Mouse (Mus musculus) cerebellum, adult 9-11 months (tissue): ENCODE measurements around the gene Rab42.

Experiments used
- DNase-seq: peaks from one replicate; pipeline ENCODE4 v3.0.0; 2022

Gene Rab42

GRCm38 (mm10) chr4:132302939-132303479, at the start of gene Rab42:
TSS of gene Rab42 (minus strand) at chr4:132303385.
- peak; percentile 45 for DNase-seq

- peak; percentile 33 for DNase-seq
Observed at GRCm38 (mm10) chr4:132352739-132353138, 49.6 kb upstream of the Rab42 start.

GRCm38 (mm10) chr4:132351401-132351800, 48.2 kb upstream of the Rab42 start:
- DNase-seq = no peak

GRCm38 (mm10) chr4:132350854-132351253, 47.7 kb upstream of the Rab42 start:
- DNase-seq = no peak

- no peak for DNase-seq
Observed at GRCm38 (mm10) chr4:132350123-132350740, 47.0 kb upstream of the Rab42 start.

GRCm38 (mm10) chr4:132349495-132350122, 46.4 kb upstream of the Rab42 start:
- no peak for DNase-seq

GRCm38 (mm10) chr4:132346661-132347060, 43.5 kb upstream of the Rab42 start:
- DNase-seq = no peak

- DNase-seq = no peak
Observed at GRCm38 (mm10) chr4:132346261-132346660, 43.1 kb upstream of the Rab42 start.

- no peak for DNase-seq
Observed at GRCm38 (mm10) chr4:132345843-132346212, 42.6 kb upstream of the Rab42 start.

GRCm38 (mm10) chr4:132345135-132345842, 42.1 kb upstream of the Rab42 start:
- DNase-seq = peak; percentile 92

- DNase-seq = no peak
Observed at GRCm38 (mm10) chr4:132344403-132345134, 41.4 kb upstream of the Rab42 start.

- no peak for DNase-seq
Observed at GRCm38 (mm10) chr4:132341451-132341850, 38.3 kb upstream of the Rab42 start.

GRCm38 (mm10) chr4:132338943-132339342, 35.8 kb upstream of the Rab42 start:
- no peak for DNase-seq

- DNase-seq = no peak
Observed at GRCm38 (mm10) chr4:132332880-132333279, 29.7 kb upstream of the Rab42 start.

- DNase-seq = no peak
Observed at GRCm38 (mm10) chr4:132331960-132332359, 28.8 kb upstream of the Rab42 start.

GRCm38 (mm10) chr4:132329835-132330354, 26.7 kb upstream of the Rab42 start:
- no peak for DNase-seq

- DNase-seq = peak; percentile 87
Observed at GRCm38 (mm10) chr4:132329115-132329834, 26.1 kb upstream of the Rab42 start, which contains the start of gene Trnau1ap. TSS of gene Trnau1ap (minus strand) at chr4:132329538.

GRCm38 (mm10) chr4:132328391-132328982, 25.3 kb upstream of the Rab42 start:
- DNase-seq = no peak

- no peak for DNase-seq
Observed at GRCm38 (mm10) chr4:132326481-132326880, 23.3 kb upstream of the Rab42 start.

- DNase-seq = no peak
Observed at GRCm38 (mm10) chr4:132315711-132316110, 12.5 kb upstream of the Rab42 start.

GRCm38 (mm10) chr4:132312627-132313026, 9.4 kb upstream of the Rab42 start:
- no peak for DNase-seq

GRCm38 (mm10) chr4:132311801-132312200, 8.6 kb upstream of the Rab42 start:
- DNase-seq = no peak
